Mouse (Mus musculus) frontal cortex, adult 2 months (tissue): ENCODE data around the gene Olfr1246. TPM values are rescaled to one million over a fixed set of nuclear protein-coding genes. Genes with fewer than 3 reads are reported as not detected.
"Not testable (repeated sequence)": the region's sequence is repeated elsewhere in the genome, so short reads cannot be mapped to it uniquely, and the experiment has no call there.

Experiments used
- DNase-seq, 2 experiments: peaks; one replicate each; pipeline ENCODE4 v3.0.0; 2022; ENCODE audit warnings: low spot score in 1 of 2; ENCODE audit errors: extremely low spot score in 1 of 2
- polyA plus RNA-seq: library from polyadenylated mRNA; depleted of rRNA; stranded (reverse); fragments of >200 nt; gene quantifications from 2 replicates; pipeline ENCODE4 v1.2.3, GENCODE M21; 2012; rRNA removed

Gene Olfr1246
- polyA plus RNA-seq, result not detected in 2 replicates

DNA sequence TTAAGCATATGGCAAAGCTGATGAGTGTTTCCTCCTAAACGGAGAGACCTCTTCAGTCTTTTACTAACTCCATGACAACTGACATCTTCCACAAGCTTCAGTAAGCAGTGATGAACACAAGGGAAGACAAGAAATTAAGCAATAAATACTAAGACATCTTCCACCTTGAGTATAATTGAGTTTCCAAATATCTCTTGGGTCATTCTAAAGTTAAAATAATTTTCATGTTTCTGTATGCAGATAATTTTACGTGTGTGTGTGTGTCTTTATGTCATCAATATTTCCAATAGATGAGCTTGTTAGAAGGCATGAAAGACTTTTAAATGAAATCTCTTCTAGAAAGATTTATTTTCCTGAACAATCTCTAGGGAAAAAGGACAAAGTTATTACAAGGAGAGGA, at the start of gene Olfr1246:
Olfr1246 (minus strand) TSS at position 101 of the 400 bp plus-strand sequence.
- DNase-seq, result no peak

DNA sequence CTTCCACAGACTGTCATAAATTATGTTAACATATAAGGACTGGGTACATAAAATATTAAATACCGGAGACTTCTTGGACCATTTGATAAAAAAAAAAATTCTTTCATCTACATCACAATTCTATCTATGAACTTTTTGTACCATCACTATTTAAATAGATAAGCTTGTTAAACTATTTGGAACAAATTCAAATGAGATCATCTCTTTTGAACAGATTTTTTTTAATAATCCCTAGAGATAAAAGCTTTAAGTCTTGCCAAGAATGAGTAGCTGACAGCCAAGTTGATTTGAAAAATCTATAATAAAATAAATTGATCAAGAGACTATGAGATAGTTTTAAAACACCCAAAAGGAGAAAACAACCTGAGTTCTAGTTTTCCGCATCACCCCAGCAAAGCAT, 41.9 kb upstream of the Olfr1246 start, which contains the start of gene Olfr1249:
Olfr1249 (minus strand) TSS at position 101 of the 400 bp plus-strand sequence.
- no peak for DNase-seq

DNA sequence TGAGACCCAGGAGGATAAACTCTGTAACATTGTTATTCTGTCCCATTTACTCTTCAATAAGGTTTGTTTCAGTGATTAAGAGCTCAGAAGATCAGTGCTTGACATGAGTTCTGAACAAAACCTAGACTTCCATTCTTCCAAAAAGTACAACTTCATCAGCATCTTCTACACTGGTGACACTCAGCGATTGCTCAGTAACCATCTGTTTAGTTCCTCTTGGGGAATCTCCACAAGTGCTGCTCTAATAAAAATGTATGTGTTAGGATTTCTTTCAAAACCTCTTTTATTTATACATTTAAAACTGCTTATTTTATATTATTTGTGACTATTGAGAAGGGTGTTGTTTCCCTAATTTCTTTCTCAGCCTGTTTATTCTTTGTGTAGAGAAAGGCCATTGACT, 25.2 kb upstream of the Olfr1246 start, which contains the start of gene Olfr1248:
Olfr1248 (minus strand) TSS at position 101 of the 400 bp plus-strand sequence.
- not testable (repeated sequence) for DNase-seq

DNA sequence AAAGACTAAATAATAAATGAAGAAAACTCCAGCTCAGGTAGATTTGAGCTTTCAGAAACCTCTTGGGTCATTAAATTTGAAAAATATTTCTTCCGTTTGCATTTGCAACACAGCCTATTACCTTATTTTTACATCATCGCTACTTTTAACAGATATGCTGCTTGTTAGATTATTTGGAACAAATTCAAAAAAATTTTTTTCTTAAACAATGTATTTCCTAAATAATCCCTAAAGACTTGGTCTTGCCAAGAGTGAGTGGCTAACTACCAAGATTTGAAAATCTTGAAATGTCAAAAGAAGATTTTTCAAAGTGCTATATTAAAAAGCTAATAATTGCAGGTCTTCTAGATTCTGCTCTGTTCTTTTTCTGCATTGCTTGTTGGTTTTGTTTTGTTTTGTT, 21.1 kb upstream of the Olfr1246 start, which contains the start of gene Olfr1247:
Olfr1247 (minus strand) TSS at position 101 of the 400 bp plus-strand sequence.
- no peak for DNase-seq

DNA sequence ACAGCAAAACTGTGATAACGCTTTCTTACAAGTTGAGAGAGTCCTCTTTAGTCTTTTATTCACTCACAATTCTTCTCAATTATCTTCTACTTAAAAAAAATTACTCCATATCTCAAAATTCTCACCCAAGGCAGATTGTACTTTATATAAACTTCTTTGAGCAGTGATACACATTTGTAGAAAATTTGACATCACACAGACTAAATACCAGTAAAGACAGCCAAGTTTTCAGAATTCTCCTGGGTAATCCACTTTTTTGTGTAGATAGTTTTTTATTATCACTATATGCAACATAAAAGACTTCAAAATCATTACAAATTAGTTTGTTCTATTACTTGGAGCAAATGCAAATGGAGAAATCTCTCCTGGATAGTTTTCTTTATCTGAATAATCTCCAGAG, 14.6 kb downstream of the Olfr1246 start, which contains the start of gene Olfr1245:
Olfr1245 (minus strand) TSS at position 101 of the 400 bp plus-strand sequence.
- DNase-seq, result no peak

DNA sequence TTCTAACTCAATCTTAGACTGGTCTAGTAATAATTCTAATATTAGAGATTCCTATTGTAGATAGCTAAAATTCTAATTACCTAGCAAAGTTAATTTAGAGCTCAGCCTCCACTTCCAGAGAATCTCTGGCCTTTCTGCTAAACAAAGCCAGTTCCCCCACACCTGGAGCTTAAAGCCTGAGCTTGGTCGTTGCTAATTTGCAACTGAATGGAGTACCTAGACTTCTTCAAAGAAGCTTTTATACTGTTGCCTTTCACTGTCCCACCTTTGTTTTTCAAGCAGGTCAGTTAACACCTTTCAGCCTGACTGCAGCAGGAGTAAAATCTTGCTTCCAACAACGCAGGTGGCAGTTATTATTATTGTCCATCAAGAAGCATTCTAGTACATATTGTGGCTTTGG, 30.3 kb downstream of the Olfr1246 start:
- not testable (repeated sequence) for DNase-seq

DNA sequence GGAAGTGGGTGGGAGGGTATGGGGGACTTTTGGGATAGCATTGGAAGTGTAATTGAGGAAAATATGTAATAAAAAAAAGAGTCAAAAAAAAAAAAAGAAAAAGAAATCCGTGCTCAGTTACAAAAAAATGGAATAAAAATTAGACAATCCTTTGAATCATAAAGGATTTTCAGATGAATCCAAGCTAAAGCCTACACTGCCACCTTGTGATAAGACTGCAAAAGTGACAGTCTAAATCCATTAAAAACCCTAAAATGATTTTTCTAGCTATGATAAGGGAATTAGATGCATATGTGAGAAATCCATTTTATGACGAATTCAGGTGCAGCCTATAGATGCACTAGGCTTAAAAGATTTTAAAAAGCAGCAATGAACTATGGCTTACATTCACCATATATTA, 48.4 kb downstream of the Olfr1246 start:
- peak in 1 of 2 experiments; percentile 33 for DNase-seq

DNA sequence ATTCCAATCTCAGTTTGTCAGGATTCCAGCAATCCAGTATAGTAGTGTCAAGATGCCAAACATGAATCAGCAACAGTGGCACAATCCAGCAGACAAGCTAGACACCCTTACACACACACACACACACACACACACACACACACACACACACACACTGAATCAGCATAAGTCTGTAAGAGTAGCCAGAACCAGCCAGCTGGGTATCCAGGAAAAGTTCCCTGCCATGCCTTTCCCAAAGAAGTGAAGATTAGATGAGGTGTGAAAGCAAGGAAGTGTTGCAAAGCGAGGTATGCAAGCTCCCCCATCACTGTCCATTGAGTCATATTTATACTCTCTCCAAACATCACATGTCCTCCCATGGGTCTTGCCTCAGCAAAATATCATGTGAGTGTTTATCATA, 53.0 kb downstream of the Olfr1246 start:
- peak; percentile 11 to 36 for DNase-seq

Other genes starting within 250 kb of the Olfr1246 start
- gene Olfr1234, start 228.3 kb downstream of the Olfr1246 start, polyA plus RNA-seq, result not detected in 2 replicates
- not detected in 2 replicates for gene Olfr1238, start 183.5 kb downstream of the Olfr1246 start, polyA plus RNA-seq
- not detected in 2 replicates for gene Olfr1239, start 172.8 kb downstream of the Olfr1246 start, polyA plus RNA-seq
- gene Olfr1240, start 150.2 kb downstream of the Olfr1246 start, polyA plus RNA-seq, result 0.06 TPM in 1 of 2 replicates, not detected in the other
- gene Olfr1241, start 106.0 kb downstream of the Olfr1246 start, polyA plus RNA-seq, result not detected in 2 replicates
- gene Olfr1242, start 94.8 kb downstream of the Olfr1246 start, polyA plus RNA-seq, result not detected in 2 replicates
- gene Olfr1243, start 61.7 kb downstream of the Olfr1246 start, polyA plus RNA-seq, result not detected in 2 replicates
- not detected in 2 replicates for gene Olfr1245, start 14.7 kb downstream of the Olfr1246 start, polyA plus RNA-seq
- 0.04 TPM in 1 of 2 replicates, not detected in the other for gene Olfr1247, start 21.0 kb upstream of the Olfr1246 start, polyA plus RNA-seq
- gene Olfr1248, start 25.1 kb upstream of the Olfr1246 start, polyA plus RNA-seq, result not detected in 2 replicates
- not detected in 2 replicates for gene Olfr1249, start 41.8 kb upstream of the Olfr1246 start, polyA plus RNA-seq
- gene Olfr1250, start 68.3 kb upstream of the Olfr1246 start, polyA plus RNA-seq, result not detected in 2 replicates
- gene Olfr1251, start 78.8 kb upstream of the Olfr1246 start, polyA plus RNA-seq, result not detected in 2 replicates
- 0.06 TPM in 1 of 2 replicates, not detected in the other for gene Olfr1252, start 131.9 kb upstream of the Olfr1246 start, polyA plus RNA-seq
- gene Olfr1253, start 163.9 kb upstream of the Olfr1246 start, polyA plus RNA-seq, result not detected in 2 replicates
- 0.25 TPM in 1 of 2 replicates, not detected in the other for gene Olfr1254, start 200.5 kb upstream of the Olfr1246 start, polyA plus RNA-seq
- not detected in 2 replicates for gene Olfr1255, start 218.9 kb upstream of the Olfr1246 start, polyA plus RNA-seq
- gene Olfr1256, start 248.4 kb upstream of the Olfr1246 start, polyA plus RNA-seq, result not detected in 2 replicates